Mouse (Mus musculus) gastrocnemius, postnatal 36 days (tissue): Measurements from ENCODE around the gene Tmprss7. TPM values are rescaled to one million over a fixed set of nuclear protein-coding genes. Genes with fewer than 3 reads are reported as not detected.

Experiments used
- DNase-seq, 2 experiments: peaks; one replicate each; pipeline ENCODE4 v3.0.0; 2022
- intact Hi-C: fragments of 180-260 bp; cut with DNase I; formaldehyde crosslinking; loops from one replicate; pipeline ENCODE4 v1.15.1; 2025
- total RNA-seq, 2 experiments: library from RNA; stranded (reverse); gene quantifications; 2 replicates each; pipeline ENCODE4 v1.2.3; 2021

The Tmprss7 gene
- total RNA-seq, 2 experiments from 2014 or later, result not detected

- intact Hi-C loops, result loop anchor here (5.0 kb wide), 1 partner anchor 50 kb away; no protein-coding TSS in a partner anchor
Measured at GRCm38 (mm10) chr16:45632420-45632819, 61.0 kb downstream of the Tmprss7 start.

GRCm38 (mm10) chr16:45630347-45630960 is 63.0 kb downstream of the Tmprss7 start:
- intact Hi-C loops, result loop anchor here (2.0 to 5.0 kb wide), 2 partner anchors 48 to 434 kb away; no protein-coding TSS in a partner anchor

More at GRCm38 (mm10) chr16:45632420-45632819, 61.0 kb downstream of the Tmprss7 start:
- no peak for DNase-seq

GRCm38 (mm10) chr16:45629497-45630105 is 63.9 kb downstream of the Tmprss7 start:
- intact Hi-C loops, result loop anchor here (2.0 to 5.0 kb wide), 2 partner anchors 47 to 433 kb away; no protein-coding TSS in a partner anchor

More at GRCm38 (mm10) chr16:45630347-45630960, 63.0 kb downstream of the Tmprss7 start:
- peak; percentile 19 to 24 for DNase-seq

GRCm38 (mm10) chr16:45625342-45625741 is 68.1 kb downstream of the Tmprss7 start:
- DNase-seq, result no peak
- intact Hi-C loops, result no loop called here

More at GRCm38 (mm10) chr16:45629497-45630105, 63.9 kb downstream of the Tmprss7 start:
- DNase-seq, result no peak

- DNase-seq, result no peak
- intact Hi-C loops, result no loop called here
Measured at GRCm38 (mm10) chr16:45624791-45625190, 68.7 kb downstream of the Tmprss7 start.

- intact Hi-C loops, result no loop called here
Measured at GRCm38 (mm10) chr16:45623230-45623629, 70.2 kb downstream of the Tmprss7 start.

GRCm38 (mm10) chr16:45619751-45620375 is 73.6 kb downstream of the Tmprss7 start:
- intact Hi-C loops, result no loop called here
- no peak for DNase-seq

More at GRCm38 (mm10) chr16:45623230-45623629, 70.2 kb downstream of the Tmprss7 start:
- DNase-seq, result no peak

- intact Hi-C loops, result no loop called here
- DNase-seq, result no peak
Measured at GRCm38 (mm10) chr16:45615944-45616343, 77.5 kb downstream of the Tmprss7 start.

- no peak for DNase-seq
- intact Hi-C loops, result no loop called here
Measured at GRCm38 (mm10) chr16:45613247-45613646, 80.2 kb downstream of the Tmprss7 start.

- DNase-seq, result no peak
- intact Hi-C loops, result no loop called here
Measured at GRCm38 (mm10) chr16:45610267-45610666, 83.2 kb downstream of the Tmprss7 start, which contains the start of gene Gcsam. Gcsam (plus strand) TSS chr16:45610380.

GRCm38 (mm10) chr16:45609300-45609699 is 84.2 kb downstream of the Tmprss7 start:
- no peak for DNase-seq

GRCm38 (mm10) chr16:45608481-45608954 is 84.9 kb downstream of the Tmprss7 start:
- intact Hi-C loops, result no loop called here
- DNase-seq, result no peak

More at GRCm38 (mm10) chr16:45609300-45609699, 84.2 kb downstream of the Tmprss7 start:
- intact Hi-C loops, result no loop called here

Other genes starting within 250 kb of the Tmprss7 start
- gene Gm609, start 200.7 kb downstream of the Tmprss7 start, total RNA-seq, result under 1 TPM in 1 of 2 experiments, not detected in 1; 0.10 TPM
- gene Gm17783, start 161.6 kb downstream of the Tmprss7 start, total RNA-seq, result not detected
- not detected for gene Slc9c1, start 158.3 kb downstream of the Tmprss7 start, total RNA-seq
- gene Gcsam, start 83.3 kb downstream of the Tmprss7 start, total RNA-seq, result under 1 TPM in 1 of 2 experiments, not detected in 1; 0.07 TPM
- not detected for gene BC016579, start 39.6 kb downstream of the Tmprss7 start, total RNA-seq
- under 1 TPM; 0.20 to 0.42 TPM for gene Tagln3, start 30.9 kb upstream of the Tmprss7 start, total RNA-seq
- 10 to 100 TPM in 1 of 2 experiments, 1 to 10 TPM in 1; 9.2 to 10.2 TPM for gene Abhd10, start 49.3 kb upstream of the Tmprss7 start, total RNA-seq